Mouse (Mus musculus): ENCODE measurements around the gene Dbnl.

DNA sequence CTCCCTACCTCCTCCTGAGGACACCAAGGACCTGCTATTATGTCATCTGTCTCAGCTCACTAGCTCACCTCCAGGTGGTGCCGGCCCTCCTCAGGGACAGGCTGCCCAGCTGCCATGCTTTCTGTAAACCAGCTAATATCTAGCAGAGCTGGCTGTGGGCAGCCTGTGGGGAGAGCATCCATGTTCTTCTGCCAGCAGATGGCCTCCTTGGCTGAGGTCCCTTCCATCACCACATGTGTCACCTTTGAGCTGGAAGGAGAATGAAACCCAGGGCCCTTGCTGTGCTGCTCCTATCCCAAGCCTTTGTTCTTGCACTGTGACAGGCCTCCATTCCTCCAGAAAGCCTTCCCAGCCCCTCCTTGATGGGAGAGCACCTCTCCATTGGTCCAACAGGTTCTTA, 47.8 kb downstream of the Dbnl start:
- TF ChIP-seq NRF1 (IDR thresholded peaks at IDR 0.05; ENCODE audit: low read depth, low read length) = no peak
- TF ChIP-seq PAX5 (IDR thresholded peaks at IDR 0.05; ENCODE audit: low read length) = no peak

All from CH12.LX (cell line).